Mouse (Mus musculus) heart, adult 18-20 months (tissue): ENCODE results near the gene 1700067P10Rik. TPM values are rescaled to one million over a fixed set of nuclear protein-coding genes. Genes with fewer than 3 reads are reported as not detected.
A peak's percentile ranks its signal among the peaks of the same experiment; 100 is the strongest.

Experiments used
- DNase-seq, 2 experiments: peaks; one replicate each; pipeline ENCODE4 v3.0.0; 2021 to 2022; ENCODE audit warnings: mixed read lengths in 1 of 2
- long read RNA-seq, 2 experiments: library from polyadenylated mRNA; stranded (forward); transcript quantifications; one replicate each; pipeline ENCODE4 v2.0.0; 2021
- total RNA-seq, 2 experiments: library from RNA; stranded (reverse); gene quantifications; 2 replicates each; pipeline ENCODE4 v1.2.3; 2021

The 1700067P10Rik gene
- not detected for total RNA-seq
- long read RNA-seq, experiment 1: 0 reads
- long read RNA-seq, experiment 2: 0 reads

DNA sequence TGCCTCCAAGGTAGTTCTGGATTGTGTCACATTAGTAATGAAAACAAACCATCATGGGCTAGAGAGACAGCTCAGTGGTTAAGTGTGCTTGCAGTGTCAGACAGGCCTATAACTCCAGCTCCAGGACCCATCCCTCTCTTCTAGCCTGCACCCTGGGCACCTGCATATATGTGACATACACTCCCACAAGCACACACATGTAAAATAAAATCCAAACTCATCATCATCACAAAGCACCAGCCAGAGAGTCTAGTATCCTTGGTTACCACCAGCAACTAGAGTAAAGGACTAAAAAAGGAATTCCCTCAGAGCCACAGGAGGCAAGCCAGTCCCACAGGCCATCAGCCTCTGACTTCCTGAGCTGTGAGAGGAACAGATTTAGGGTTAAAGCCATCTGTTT is at the start of gene 1700067P10Rik:
Gene 1700067P10Rik, plus strand, starts transcription at position 301 of the 400 bp plus-strand sequence.
- DNase-seq: no peak

DNA sequence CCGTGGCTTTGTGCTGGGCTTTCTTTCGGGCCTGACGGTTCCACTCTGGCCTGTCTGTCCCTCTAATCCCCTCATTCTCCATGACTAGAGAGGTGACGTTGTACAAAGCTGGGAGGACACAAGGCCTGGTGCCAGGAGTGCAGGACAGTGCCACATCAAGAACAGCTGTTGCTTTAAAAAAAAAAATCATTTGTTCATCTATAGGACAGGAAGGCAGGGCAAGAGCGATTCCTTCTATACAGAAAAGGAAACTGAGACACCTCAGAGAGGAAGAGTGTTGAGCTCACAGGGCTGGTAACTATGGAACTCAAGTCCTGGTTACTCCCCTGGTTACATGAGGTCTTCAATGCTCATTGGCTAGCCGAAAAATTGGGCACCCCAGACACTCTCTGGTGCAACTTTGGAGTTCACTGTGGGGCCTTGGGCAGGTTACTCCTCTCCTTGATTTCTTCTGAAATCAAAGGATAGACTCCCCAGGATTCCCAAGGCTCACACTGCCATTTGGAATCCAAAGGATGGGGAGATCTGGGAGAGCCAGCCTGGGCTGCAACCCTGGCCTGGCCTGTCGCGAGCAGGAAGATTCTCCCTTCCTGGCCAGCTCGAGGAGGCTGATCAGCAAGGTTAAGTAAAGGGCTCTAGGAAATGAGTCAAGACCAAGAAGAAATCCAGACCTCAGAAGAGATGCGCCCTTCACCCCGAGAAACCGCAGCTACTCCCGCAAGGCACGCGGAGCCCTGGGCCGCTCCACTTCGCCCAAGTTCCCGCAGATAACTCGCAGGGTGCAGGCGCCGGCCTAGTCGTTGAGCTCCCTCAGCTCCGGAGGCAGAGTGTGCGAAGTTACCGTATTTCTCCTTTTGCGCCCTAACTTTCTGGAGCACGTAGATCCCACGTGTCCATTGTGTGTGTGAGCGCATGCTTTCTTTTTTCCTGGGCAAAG is 47.5 kb upstream of the 1700067P10Rik start:
- DNase-seq: peak; percentile 63 to 70

DNA sequence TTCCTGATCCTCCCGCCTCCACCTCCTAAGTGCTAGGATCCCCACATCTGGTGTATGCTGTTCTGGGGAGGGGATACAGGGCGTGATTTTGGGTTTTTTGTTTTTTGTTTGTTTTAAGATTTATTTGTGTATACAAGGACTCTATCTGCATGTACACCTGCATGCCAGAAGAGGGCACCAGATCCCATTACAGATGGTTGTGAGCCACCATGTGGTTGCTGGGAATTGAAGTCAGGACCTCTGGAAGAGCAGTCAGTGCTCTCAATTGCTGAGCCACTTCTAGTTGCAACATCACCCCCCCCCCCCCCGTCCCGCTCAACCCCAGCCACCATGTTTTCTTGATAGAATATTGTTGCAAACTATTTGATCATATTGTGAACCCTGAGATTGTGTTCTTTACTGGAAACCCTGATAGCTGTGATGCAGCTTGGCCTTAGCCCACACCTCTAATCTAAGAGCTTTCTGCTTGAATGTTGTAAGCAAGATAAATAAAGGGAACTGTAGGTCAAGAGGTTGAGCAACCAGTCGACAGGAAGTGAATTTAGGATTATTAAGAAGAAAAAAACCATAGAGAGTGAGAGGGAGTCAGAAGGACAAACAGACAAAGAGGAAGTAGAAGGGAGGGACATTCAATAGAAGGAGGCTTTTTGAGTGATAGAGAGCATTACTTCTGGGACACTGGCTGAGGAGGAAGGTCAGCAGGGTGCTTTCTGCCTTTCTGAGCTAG is 45.8 kb upstream of the 1700067P10Rik start:
- no peak for DNase-seq

DNA sequence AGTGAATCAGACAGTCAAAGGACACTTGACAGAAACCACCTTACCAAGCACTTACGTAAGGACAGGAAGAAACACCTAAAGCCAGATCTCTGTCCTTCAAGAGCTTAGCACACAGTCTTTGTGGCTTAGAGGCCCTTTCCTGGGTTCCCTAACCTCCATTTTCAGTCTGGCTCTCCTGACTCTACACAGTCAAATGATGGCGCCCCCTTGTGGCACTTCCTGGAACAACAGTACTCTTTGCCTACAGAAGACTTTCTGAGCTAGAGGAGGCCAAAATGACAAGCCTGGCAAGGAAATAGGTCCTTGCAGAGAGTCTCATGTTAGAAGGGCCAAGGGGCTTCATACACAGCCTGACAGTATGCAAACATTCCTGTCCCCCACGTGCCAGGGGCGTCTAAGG is 43.5 kb upstream of the 1700067P10Rik start:
- DNase-seq: peak; percentile 45 to 87

DNA sequence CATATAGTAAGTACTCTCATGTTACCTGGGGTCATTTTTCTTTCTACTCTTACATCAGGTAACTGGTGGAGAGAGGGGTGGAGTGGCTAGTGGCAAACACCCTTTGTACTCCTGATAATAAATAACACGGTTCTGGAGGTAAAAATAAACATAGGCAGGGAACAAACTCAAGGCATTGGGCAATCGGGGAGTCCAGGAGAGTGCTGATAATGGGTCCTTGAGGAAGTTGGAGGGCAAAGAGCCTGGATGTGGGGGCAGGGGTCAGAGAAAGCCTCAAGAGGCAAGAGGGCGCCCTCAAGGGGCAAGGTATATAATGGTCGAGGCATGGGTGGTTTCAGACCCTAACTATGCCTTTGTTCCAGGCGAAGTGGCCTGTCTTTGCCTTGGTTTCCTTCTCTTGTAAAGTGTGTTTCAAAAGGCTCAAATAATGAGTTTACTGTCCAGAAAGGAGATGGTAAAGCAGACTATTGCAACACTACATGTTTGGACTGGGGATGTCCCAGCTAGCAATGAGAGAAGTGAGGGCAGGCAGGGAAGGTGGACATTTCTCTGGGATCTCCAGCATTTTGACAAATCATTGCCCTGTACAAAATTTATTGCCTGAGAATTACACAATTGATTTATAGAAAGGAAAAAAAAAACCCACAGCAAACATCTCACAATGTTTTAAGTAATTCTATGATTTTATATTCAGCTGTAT is 37.3 kb upstream of the 1700067P10Rik start:
- DNase-seq: no peak

DNA sequence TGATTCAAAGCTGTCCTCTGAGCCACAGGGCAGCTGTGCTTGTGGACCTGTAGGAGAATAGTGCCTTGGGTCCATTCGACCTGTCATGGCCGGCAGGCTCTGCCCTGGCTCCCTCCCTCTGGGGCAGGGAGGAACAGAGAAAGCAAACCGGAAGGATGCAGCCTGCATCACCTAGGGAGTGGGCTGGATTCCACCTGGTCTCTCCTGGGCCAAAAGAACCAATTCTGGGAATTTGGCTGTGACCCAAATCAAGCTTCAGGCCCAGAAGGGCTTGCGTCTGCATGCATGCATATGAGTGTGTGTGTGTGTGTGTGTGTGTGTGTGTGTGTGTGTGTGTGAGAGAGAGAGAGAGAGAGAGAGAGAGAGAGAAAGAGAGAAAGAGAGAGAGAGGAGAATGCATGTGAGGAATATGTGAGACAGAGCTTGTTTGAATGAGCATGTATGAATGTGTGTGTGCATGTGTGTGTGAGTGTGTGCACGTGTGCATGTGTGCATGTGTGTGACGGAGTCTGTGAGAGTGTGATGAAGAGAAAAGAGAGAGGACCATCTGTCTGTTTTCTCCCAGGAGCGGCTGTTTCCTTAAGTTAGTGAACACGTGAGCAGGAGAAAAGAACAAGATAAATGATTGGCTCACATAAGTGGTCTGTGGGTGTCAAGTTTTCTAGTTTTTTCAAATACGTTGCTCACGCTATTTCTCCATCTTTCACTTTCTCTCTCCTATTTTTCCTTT is 36.6 kb upstream of the 1700067P10Rik start:
- DNase-seq: no peak

DNA sequence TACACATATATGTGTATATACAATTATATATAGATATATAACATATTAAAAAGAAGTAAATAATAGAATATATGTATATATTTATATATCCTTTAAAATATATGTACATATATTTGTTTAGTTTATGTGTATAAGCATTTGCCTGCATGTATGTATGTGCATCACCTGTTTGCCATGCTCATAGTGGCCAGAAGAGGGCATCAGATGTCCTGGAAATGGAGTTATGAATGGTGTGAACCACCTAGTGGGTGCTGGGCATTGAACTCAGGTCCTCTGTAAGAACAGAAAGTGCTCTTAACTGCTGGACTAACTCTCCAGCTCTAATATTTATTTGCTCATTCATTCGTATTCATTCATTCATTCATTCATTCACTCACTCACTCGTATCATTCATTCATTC is 35.5 kb upstream of the 1700067P10Rik start:
- no peak for DNase-seq

DNA sequence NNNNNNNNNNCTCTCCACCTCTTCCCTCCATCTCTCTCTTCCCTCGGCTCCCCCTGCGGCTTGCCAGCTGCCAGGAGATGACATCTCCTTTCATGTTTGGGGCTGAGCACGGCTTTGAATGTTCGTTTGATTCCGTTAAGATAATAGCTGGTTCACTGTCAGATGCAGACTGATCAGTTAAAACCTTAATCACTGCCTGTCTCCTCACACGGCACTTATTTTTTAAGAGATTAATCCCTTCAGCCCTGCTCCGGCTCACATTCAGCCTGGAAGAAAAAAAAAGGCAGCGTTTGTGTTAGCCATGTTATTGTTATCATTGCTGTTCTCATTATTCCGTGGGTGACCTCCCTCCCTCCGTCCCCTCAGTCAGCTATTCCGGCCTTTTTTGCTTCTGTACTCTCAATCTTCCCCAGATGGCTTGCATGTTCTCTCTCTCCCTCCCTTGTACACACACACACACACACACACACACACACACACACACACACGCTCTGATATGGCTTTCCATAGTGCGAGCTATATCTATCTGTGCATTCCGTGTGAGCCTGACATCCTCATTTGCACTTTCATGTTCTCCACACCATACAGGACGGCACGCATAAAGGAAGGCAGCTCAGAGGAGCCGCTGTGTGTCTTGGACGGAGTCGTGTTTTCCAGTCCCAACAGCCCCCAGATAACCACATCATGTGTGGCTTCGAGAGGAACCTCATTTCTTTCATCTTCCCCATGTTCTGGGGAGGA is 33.9 kb upstream of the 1700067P10Rik start:
- DNase-seq: no peak

DNA sequence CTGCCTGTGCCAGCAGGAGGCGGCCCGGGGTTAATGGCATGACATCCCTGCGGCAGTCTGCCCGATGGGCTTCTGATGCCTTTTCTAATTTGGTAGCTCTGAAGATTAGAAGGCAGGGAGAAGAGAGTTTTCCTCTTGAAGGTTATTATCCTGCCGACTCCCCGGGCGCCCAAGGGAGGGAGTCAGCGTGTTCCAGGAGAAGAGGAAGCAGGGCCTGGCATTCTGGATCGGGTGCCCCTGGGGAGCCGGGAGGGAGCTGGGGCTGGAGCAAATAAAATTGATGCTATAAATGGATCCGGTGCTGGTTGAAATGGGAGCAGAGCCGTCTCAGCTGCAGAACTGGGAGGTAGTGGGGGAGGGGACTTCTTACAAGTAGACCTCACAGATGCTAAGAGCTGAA is 31.7 kb upstream of the 1700067P10Rik start:
- peak; percentile 20 to 27 for DNase-seq

DNA sequence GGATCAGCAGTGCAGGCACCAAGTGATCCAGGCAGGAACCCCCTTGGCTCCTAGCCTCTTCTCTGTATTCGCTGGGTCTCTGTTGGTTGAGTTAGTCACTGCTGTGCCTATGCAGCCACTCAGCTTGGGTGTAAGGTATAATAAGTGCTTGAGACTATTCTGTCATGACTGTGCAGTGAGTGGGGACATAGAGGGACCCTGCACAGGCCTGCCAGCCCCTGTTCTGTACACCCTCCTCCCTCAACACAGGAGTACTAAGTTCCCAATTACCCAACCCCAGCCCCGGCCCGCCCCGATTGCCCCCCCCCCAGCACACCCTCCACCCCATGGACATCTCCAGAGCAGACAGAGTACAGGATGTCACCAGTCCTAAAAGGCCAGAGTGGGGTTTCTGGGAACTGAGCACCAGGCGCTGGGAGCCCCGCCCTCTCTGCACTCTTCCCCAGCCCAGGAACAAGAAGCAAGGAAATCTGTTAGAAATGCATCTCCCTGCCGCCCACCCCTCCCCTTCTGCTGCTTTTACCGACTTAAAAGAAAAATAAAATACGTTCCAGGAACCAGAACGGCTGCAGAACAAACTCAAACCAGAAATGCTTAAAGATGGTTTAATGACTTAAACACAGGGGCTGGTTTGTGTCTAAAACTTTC is 24.8 kb upstream of the 1700067P10Rik start:
- no peak for DNase-seq

DNA sequence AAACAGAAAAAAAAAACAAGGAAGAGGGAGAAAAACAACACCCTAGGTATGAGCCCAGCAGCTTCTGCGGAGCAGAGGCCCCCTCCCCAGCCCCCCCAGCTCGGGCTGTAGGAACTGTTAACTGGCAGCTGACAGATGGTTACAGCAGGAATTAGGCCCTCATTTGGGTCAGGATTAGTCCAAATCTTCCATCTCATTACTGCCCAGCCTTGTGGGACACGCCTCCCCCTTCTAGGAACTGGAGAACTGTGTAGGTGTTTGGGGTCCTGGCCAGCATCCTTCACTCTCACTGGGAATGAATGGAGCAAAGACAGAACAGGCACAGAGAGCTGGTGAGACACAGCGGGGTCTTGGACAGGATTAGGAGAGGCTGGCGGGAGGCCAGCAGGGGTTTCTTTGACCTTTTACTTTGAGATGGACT is 24.0 kb upstream of the 1700067P10Rik start:
- DNase-seq: no peak

DNA sequence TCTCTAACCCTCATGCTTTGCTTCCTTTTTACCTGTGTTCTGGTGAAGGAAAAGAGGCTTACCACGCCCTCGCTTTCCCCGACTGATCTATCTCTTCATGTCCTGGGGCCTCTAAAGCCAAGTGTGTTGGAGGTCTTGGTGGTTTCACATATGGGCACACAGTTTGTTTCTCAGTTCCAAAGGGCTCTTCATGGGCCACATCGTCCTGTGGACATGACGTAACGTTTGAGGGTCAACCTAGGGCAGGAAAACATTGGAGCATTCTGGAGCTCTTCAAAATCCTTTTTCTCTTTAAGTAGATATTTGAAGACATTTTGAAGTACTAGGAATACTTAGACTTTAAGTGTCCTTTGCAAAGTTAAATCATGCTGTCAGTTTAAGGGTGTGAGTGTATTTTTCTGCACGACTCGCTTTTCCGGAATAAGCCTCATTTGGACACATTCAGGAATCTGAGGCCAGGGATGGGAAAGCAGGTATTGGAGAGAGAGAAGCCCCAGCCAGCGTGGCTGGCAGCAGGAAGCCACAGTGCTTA is 22.0 kb upstream of the 1700067P10Rik start:
- no peak for DNase-seq

DNA sequence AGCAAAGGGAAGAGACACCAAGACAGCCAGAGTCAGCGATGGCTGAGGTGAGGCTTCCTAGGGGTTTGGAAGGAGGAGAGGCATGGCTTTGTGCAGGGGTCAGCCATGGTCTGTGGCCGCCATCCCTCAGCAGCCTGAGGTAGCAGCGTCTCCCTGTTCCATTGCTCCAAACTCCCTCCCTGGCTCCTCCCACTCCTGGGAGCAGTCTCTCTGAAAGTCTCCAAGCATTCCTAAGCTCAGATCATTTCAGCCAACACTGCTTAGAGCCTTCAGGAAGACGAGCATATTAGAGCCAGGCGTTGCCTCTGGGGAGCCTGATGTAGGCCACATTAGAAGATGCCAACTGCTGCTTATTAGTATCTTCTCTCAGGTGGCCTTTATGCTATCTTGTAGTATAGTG is 21.4 kb upstream of the 1700067P10Rik start:
- no peak for DNase-seq

DNA sequence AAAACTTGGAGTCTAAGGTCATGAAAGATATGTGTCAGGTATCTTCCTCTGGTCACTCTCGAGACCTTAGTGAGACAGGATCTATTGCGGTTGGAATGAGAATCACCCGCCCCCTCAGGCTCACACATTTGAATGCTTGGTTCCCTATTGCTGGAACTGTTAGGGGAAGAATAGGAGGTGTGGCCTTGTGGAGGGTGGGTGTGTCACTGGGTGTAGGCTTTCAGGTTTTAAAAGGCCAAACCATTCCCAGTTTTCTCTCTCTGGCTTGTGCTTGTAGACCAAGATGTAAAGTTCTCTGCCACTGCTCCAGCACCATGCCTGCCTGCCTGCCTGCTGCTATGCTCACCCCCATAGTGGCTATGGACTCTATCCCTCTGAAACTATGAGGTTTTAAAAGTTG is 8.5 kb upstream of the 1700067P10Rik start:
- DNase-seq: no peak

DNA sequence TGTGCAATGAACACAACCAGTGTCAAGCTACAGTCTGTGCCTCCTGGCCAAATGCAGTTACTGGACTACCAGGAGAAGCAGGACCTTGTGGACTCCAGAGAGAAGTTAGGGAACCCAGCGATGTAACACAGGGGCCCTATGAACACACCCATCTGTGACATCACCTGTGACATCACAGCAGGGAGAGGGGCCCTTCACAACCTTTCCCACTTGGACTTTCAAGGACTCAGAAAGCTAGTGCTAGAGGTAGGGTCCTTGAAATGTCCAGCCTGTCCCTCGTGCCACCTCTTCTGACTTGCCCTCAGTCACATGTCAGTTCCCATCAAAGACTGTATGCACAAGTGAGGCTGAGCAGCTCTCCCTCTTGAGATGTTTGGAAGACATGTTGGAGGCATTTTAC is 327 bp downstream of the 1700067P10Rik start:
- DNase-seq: no peak

DNA sequence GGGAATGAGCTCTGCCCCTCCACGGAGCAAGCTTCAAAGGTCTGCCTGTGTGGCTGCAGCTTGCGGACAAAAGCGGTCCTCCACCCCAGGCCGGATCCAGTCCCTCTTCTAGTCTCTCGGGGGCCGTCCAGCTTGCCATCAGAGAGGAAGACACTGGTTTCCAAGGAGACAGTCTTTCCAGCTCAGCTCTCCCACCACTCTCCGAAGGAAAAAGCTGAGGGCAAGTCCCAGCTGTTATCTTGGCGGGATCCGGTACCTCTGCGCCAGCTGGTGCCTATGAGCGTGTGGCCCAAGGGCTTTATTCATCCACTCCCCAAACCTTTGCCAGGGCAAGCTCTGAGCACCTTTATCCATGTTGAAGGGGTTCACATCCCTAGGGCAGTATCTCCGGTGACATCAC is 1.2 kb downstream of the 1700067P10Rik start:
- no peak for DNase-seq

DNA sequence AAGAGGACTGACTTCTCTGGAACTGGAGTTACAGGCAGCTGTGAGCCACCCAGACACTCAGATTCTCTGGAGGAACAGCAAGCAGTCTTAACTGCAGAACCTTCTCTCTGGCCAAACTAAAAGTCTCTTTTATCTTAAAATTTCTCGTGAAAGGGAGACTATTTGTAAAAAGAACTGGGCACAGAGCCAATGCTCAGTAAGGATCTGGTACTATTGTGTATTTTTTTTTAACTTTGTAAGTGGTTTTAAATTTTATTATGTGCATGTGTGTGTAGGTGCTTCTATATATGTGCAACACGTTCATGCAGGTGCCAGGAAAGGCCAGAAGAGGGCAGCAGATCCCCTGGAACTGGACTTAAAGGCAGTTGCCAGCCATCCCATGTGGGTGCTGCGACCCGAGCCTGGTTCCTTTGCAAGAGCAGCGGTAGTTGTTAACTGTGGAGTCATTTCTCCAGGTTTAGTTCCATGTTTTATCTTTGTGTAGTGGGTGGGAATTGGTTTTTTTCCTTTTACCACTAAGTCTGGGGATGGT is 4.2 kb downstream of the 1700067P10Rik start:
- DNase-seq: no peak

DNA sequence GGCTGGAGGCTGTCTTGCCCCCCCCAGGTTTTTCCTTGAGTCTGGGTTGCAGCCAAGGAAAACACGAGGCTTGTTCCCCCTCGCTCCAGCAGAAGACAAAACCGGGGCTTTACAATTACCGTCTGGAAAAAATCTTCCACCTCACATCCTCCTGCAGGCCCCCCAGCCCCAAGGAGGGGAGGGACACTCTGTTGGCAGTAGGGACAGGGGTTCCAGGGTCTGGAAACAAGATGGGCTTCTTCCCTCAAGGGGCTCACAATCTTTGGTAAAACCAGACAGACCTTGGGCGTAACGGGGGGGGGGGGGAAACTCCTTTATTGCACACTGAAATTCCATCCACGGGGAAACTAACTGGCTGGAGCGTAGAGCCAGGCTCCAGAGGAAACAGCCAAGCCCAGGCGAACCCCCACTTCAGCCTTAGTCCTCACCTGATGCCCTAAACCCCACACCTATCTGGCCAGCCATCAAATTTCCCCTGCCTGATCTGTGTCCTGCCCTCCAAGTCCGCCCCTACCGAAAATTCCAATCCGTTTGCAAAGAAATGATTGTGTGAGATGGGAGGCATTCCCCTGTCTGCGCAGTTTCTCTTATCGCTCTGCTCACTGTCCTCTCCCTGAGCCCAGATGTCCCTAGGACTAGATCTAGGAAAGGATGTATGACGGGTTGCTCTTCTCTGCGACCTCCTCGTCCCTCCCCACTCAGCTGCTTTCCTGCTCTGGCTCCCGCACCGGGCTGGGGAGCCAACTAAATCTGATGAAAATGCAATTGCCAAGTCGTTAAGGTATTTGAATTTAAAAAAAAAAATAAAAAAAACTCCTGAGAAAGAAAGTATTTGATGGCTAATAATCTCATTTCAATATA is 5.9 kb downstream of the 1700067P10Rik start:
- no peak for DNase-seq

DNA sequence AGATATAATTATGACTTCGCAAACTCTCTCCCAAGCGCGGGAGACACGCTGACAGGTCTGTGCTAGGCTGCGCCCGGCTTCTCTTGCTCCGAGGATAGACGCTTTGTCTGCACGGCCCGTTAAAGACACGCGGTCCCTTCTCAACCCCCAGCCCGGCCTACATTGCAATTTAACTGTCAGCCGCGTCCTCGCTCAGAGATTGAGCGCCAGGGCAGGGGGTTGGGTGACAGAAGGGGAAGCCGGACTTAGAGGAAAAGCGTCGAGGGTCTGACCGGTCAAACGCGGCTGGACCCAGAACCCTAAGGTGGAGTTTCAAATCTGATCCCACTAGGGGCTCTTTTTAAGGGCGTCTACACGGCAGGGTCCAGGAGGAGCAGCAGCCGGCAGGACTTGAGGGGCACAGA is 6.6 kb downstream of the 1700067P10Rik start:
- no peak for DNase-seq
